Mouse (Mus musculus): ENCODE results near the gene Ctf2. TPM values are rescaled to one million over a fixed set of nuclear protein-coding genes. Genes with fewer than 3 reads are reported as not detected.

Ctf2 gene
- polyA plus RNA-seq, 1 experiment from 2014 or later, result 0.30 TPM

DNA sequence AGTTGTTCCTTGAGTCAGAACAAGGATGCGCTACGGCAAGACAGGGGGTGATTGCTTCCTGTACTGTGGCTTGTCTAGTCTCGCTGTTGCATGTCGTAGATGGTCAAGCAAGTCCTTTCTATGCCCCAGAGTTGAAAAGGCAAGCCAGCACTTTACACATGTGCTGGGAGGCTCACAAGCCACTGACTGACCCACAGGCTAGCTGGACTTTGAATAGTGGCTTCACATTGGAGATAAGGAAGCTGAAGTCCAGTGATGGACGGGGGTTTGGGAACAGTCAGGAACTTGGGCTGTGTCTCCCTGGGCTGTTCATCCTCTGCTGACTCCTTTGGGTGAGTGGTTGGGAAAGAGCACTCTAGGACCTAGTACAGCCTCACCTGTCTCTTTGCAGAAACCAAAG lies 19.7 kb upstream of the Ctf2 start:
- ATAC-seq (replicated peaks; ENCODE audit: low FRiP score, low TSS enrichment, low read depth), result no peak

DNA sequence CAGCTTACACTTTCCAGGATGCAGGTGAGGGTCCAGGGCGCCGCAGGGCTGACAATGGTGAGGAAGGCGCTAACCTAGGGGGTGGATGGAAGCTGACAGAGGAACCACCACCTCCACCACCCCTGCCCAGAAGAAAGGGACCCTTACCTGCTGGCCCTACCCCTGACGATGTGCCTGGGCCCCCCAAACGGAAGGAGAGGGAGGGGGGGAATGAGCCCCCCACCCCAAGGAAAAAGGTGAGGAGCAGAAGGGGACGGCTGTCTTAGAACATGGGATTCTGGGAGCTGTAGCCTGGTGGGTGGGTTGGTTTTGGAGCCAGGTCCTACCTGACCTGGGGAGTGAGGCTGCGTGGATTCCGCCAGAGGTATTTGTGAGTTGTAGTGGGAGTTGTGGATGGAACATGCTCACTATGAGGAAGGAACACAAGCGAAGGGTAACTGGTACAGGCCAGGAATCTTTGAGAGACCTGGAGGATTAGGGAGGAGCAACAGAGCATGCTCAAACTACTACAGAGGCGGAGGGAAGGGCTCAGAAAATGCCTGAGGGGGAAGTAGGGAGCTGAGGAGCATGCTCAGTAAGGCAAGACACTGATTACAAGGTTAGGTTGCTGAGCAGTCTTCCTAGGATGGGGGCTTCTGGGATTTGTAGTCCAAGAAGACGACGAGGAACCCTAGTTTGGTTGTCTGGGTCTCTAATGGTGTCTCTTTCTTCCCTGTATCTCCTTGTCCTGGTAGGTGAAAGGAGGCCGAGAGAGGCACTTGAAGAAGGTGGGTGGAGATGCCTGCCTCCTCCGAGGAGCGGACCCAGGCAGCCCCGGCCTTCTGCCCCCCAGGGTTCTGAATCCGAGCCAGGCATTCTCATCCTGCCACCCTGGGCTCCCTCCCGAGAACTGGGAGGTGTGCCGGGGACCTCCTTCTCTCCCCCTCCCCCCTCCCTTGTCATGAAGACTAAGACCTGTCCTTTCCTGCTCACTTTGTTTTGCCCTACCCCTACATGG lies 18.5 kb upstream of the Ctf2 start:
- DNase-seq (ENCODE audit: low spot score), result no peak
- H3K9ac ChIP-seq (ENCODE audit: low read length), result no peak overlapping the region
- WGBS, result 89% methylated on average over 19 of the region's 19 CpGs
- H3K4me3 ChIP-seq (ENCODE audit: low read depth, low read length), result no peak overlapping the region
- H3K27me3 ChIP-seq (replicated peaks; ENCODE audit: control insufficient read depth, insufficient read depth, low read length), result no peaks in the 10 kb centered on the region
- no peak for ATAC-seq (replicated peaks; ENCODE audit: low FRiP score, low TSS enrichment, low read depth)
- peaks cover 73% of the 10 kb centered on the region for H3K36me3 ChIP-seq (ENCODE audit: control insufficient read depth, insufficient read depth, low read length)
- 0 out of 2 replicates have a peak, but pooled peaks cover 6% of the 10 kb centered on the region for H3K4me1 ChIP-seq (replicated peaks; ENCODE audit: control insufficient read depth, insufficient read depth, low read length)
- H3K9me3 ChIP-seq (ENCODE audit: control insufficient read depth, low read length), result no peaks in the 10 kb centered on the region
- H3K27ac ChIP-seq (ENCODE audit: low read depth), result no peak overlapping the region
- no peak overlapping the region for H3K4me2 ChIP-seq (ENCODE audit: low read length)

More for the DNA sequence above, 19.7 kb upstream of the Ctf2 start:
- peaks cover 84% of the 10 kb centered on the region for H3K36me3 ChIP-seq (ENCODE audit: control insufficient read depth, insufficient read depth, low read length)
- no peak overlapping the region for H3K4me2 ChIP-seq (ENCODE audit: low read length)
- H3K27ac ChIP-seq (ENCODE audit: low read depth), result no peak overlapping the region
- WGBS, result 89% methylated on average over 5 of the region's 5 CpGs
- H3K4me1 ChIP-seq (replicated peaks; ENCODE audit: control insufficient read depth, insufficient read depth, low read length), result 0 out of 2 replicates have a peak, but pooled peaks cover 6% of the 10 kb centered on the region
- no peak for DNase-seq (ENCODE audit: low spot score)
- H3K9me3 ChIP-seq (ENCODE audit: control insufficient read depth, low read length), result no peaks in the 10 kb centered on the region
- no peak overlapping the region for H3K4me3 ChIP-seq (ENCODE audit: low read depth, low read length)
- H3K9ac ChIP-seq (ENCODE audit: low read length), result no peak overlapping the region
- no peaks in the 10 kb centered on the region for H3K27me3 ChIP-seq (replicated peaks; ENCODE audit: control insufficient read depth, insufficient read depth, low read length)

DNA sequence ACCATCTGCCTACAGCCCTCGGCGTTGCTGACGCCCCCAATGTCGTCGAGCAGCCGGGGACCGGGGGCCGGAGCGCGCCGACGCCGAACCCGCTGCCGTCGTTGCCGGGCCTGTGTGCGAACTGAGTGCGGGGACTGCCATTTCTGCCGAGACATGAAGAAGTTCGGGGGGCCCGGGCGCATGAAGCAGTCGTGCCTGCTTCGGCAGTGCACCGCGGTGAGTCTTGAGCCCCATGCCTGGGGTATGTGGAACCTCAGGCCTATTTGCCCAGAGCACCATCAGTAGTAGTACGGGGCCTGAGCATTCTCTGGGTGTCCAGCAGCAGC lies 16.2 kb upstream of the Ctf2 start:
- WGBS, result 92% methylated on average over 28 of the region's 28 CpGs
- Histone ChIP-seq H3K4me1 (replicated peaks; ENCODE audit: control insufficient read depth, insufficient read depth, low read length) (peaks cover 12% of the 10 kb centered on the region), H3K4me2 (ENCODE audit: low read length) (no peak overlapping the region), H3K9ac (ENCODE audit: low read length) (no peak overlapping the region), H3K4me3 (ENCODE audit: low read depth, low read length) (no peak overlapping the region), H3K27ac (ENCODE audit: low read depth) (no peak overlapping the region), H3K9me3 (ENCODE audit: control insufficient read depth, low read length) (no peaks in the 10 kb centered on the region), H3K27me3 (replicated peaks; ENCODE audit: control insufficient read depth, insufficient read depth, low read length) (no peaks in the 10 kb centered on the region), H3K36me3 (ENCODE audit: control insufficient read depth, insufficient read depth, low read length) (peaks cover 50% of the 10 kb centered on the region)
- DNase-seq (ENCODE audit: low spot score) (no peak), ATAC-seq (replicated peaks; ENCODE audit: low FRiP score, low TSS enrichment, low read depth) (no peak)

DNA sequence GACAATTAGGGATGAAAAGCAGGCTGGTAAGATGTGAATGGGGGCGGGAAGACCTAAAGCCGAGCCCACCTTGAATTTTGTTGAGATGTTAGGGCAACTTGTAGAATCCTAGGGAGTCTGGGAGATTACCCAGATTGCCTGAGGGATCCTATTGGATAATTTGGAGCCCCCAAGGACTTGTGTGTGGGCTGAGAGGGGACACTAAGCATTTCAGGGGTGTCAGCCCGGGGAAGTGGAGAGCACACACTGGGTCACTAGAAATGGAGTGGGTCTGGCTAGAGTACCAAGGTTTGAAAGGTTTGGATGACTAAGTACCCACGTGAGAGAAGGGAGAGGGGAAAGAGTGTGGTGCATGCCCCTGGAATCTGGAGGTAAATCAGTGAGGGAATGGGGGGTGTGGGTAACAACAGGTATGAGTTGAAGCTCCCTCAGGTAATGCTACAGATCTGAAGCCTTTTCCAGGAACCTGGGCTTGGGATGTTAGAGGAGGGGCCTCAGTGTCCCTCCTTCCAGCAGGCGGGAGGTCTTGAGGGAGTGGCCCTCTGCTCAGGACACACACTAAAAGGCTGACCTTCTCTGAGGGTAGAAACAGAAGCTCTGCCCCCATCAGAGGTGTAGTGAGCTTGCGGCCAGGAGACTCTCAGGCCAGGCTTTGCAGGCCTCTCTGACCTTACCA lies 15.7 kb upstream of the Ctf2 start:
- Histone ChIP-seq H3K27me3 (replicated peaks; ENCODE audit: control insufficient read depth, insufficient read depth, low read length) (no peaks in the 10 kb centered on the region), H3K36me3 (ENCODE audit: control insufficient read depth, insufficient read depth, low read length) (peaks cover 45% of the 10 kb centered on the region), H3K27ac (ENCODE audit: low read depth) (peak overlapping the region; percentile 83; the same call in 1 of the 2 replicates), H3K4me1 (replicated peaks; ENCODE audit: control insufficient read depth, insufficient read depth, low read length) (peaks cover 12% of the 10 kb centered on the region), H3K4me2 (ENCODE audit: low read length) (peak overlapping the region; percentile 89), H3K9me3 (ENCODE audit: control insufficient read depth, low read length) (no peaks in the 10 kb centered on the region), H3K9ac (ENCODE audit: low read length) (peak overlapping the region; percentile 82), H3K4me3 (ENCODE audit: low read depth, low read length) (peak overlapping the region; percentile 71)
- WGBS, result 39% methylated on average over 6 of the region's 6 CpGs
- ATAC-seq (replicated peaks; ENCODE audit: low FRiP score, low TSS enrichment, low read depth), result no peak
- DNase-seq (ENCODE audit: low spot score), result no peak

DNA sequence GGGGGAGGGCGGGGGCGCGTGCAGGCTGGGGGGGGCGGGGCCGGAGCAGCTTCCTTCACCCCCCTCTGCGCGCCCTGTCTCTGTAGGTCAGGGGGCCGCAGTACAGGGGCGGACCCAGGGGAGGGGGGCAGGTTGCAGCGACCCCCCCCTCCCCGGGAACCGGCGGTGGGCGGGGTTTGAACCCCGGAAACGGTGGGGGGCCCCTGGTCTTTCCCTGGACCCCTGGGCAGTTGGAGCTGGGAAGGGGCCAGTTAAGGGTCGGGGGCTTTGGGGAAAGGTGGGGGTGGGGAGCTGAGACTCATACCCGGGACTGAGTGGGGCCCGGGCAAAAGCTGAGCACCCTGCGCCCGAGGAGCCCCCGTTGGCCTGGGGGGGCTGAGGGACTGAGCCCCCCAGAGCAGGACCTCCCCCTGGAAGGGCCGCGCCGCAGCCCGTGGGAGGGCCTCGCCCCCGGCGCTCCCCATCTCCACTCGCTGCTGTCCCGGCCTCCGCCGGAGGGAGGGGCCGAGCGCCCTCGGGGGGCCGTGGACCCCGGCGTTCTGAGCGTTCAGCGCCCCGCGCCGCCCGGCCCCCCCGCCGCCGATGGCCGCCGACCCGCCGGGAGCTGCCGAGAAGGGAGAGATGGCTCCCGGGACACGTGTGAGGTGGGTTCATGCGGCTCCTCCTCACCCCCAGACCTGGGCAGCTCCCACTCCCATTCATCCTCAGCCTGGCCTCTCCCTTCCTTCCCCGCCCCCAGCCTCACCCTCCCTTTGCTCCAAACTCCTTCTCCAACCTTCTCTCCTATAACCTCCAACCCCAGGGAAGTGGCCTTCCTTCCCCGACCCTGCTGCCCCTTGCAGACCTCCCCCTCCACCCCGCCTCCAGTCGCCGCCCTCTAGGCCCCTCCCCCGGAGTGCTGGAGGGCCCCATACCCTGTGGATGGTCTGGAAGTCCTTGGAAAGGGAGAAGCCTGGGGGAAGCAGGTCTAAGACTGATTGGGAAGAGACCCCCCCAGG lies 14.8 kb upstream of the Ctf2 start:
- WGBS, result under 1% methylated on average over 26 of the region's 62 CpGs
- Histone ChIP-seq H3K4me2 (ENCODE audit: low read length) (peak overlapping the region; percentile 89), H3K4me1 (replicated peaks; ENCODE audit: control insufficient read depth, insufficient read depth, low read length) (peaks cover 12% of the 10 kb centered on the region), H3K27ac (ENCODE audit: low read depth) (peak overlapping the region; percentile 83), H3K27me3 (replicated peaks; ENCODE audit: control insufficient read depth, insufficient read depth, low read length) (no peaks in the 10 kb centered on the region), H3K9ac (ENCODE audit: low read length) (peak overlapping the region; percentile 82), H3K36me3 (ENCODE audit: control insufficient read depth, insufficient read depth, low read length) (peaks cover 36% of the 10 kb centered on the region), H3K9me3 (ENCODE audit: control insufficient read depth, low read length) (no peaks in the 10 kb centered on the region), H3K4me3 (ENCODE audit: low read depth, low read length) (peak overlapping the region; percentile 71)
- DNase-seq (ENCODE audit: low spot score) (peak; percentile 76), ATAC-seq (replicated peaks; ENCODE audit: low FRiP score, low TSS enrichment, low read depth) (peak; percentile 17)

DNA sequence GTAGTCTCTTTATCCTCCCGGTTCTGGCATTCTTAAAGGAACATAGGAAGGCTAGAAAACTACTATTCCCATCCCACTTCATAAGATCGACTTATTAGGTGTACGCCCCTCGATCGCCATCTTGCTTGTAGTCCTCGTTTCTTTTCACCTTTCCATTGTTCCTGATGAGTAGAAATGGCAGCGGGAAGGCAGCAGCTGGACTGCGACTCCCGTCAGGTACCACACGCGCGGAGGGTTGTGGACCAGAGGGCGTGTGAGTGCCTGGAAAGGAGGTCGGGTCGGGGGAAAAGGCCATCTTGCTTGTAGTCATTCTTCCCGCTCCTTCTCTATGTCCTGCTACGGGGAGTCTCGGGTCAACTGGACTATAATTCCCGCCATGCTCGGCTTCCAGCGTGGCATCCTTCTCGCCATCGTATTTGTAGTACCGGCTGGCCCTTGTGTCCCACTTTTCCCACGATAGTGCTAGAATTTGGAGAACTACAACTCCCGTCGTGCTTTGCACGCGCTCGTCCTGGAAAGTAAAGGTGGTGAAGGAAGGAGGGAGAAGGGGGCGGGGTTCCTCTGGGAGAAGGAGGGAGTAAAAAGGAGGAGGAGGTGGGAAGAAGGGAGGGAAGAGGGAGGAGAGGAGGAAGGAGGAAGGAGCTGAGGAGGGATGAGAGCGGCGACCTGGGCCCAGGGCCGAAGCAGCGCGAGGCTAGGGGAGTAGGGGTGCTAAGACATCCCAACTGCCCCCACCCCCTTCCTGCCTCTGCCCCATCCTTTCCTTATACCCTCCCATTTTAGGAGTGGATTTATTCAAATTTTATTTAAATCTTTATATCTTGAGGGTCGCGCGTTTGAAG lies 13.9 kb upstream of the Ctf2 start:
- H3K4me3 ChIP-seq (ENCODE audit: low read depth, low read length), result peak overlapping the region; percentile 71
- no peaks in the 10 kb centered on the region for H3K27me3 ChIP-seq (replicated peaks; ENCODE audit: control insufficient read depth, insufficient read depth, low read length)
- H3K4me2 ChIP-seq (ENCODE audit: low read length), result peak overlapping the region; percentile 89
- peaks cover 12% of the 10 kb centered on the region for H3K4me1 ChIP-seq (replicated peaks; ENCODE audit: control insufficient read depth, insufficient read depth, low read length)
- no peaks in the 10 kb centered on the region for H3K9me3 ChIP-seq (ENCODE audit: control insufficient read depth, low read length)
- peak overlapping the region; percentile 83 for H3K27ac ChIP-seq (ENCODE audit: low read depth)
- WGBS, result under 1% methylated on average over 39 of the region's 39 CpGs
- peak; percentile 84 for ATAC-seq (replicated peaks; ENCODE audit: low FRiP score, low TSS enrichment, low read depth)
- H3K36me3 ChIP-seq (ENCODE audit: control insufficient read depth, insufficient read depth, low read length), result peaks cover 27% of the 10 kb centered on the region
- DNase-seq (ENCODE audit: low spot score), result peak; percentile 96
- H3K9ac ChIP-seq (ENCODE audit: low read length), result peak overlapping the region; percentile 82

DNA sequence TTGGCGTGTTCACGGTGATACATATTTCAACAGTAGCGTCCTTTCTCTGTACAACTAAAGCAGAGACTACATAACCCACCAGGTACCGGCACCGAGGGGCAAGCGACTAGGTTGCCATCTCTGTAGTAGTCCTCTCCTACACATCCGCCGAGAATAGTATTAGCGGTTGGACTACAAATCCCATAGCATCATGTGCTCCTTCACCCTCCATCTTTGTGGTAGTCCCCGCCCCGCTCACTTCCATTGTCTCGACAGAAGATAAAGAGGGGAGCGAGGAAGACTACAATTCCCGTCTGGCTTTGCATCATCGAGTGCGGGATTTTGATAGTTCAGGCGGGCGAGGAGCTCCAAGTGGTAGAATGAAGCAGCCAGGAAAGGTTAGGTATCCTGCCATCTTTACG lies 13.3 kb upstream of the Ctf2 start:
- Histone ChIP-seq H3K9me3 (ENCODE audit: control insufficient read depth, low read length) (no peaks in the 10 kb centered on the region), H3K27me3 (replicated peaks; ENCODE audit: control insufficient read depth, insufficient read depth, low read length) (no peaks in the 10 kb centered on the region), H3K27ac (ENCODE audit: low read depth) (peak overlapping the region; percentile 83), H3K4me3 (ENCODE audit: low read depth, low read length) (peak overlapping the region; percentile 71), H3K4me1 (replicated peaks; ENCODE audit: control insufficient read depth, insufficient read depth, low read length) (peaks cover 12% of the 10 kb centered on the region), H3K36me3 (ENCODE audit: control insufficient read depth, insufficient read depth, low read length) (peaks cover 21% of the 10 kb centered on the region), H3K4me2 (ENCODE audit: low read length) (peak overlapping the region; percentile 89), H3K9ac (ENCODE audit: low read length) (peak overlapping the region; percentile 82)
- peak; percentile 92 for DNase-seq (ENCODE audit: low spot score)
- peak; percentile 78 for ATAC-seq (replicated peaks; ENCODE audit: low FRiP score, low TSS enrichment, low read depth)
- WGBS, result under 1% methylated on average over 19 of the region's 19 CpGs
